Mouse (Mus musculus) urinary bladder, postnatal 10 days (tissue): Measurements from ENCODE around the gene Gm47791.

Experiments used
- DNase-seq: peaks from one replicate; pipeline ENCODE4 v3.0.0; 2022; ENCODE audit warnings: low spot score

Gene Gm47791

DNA sequence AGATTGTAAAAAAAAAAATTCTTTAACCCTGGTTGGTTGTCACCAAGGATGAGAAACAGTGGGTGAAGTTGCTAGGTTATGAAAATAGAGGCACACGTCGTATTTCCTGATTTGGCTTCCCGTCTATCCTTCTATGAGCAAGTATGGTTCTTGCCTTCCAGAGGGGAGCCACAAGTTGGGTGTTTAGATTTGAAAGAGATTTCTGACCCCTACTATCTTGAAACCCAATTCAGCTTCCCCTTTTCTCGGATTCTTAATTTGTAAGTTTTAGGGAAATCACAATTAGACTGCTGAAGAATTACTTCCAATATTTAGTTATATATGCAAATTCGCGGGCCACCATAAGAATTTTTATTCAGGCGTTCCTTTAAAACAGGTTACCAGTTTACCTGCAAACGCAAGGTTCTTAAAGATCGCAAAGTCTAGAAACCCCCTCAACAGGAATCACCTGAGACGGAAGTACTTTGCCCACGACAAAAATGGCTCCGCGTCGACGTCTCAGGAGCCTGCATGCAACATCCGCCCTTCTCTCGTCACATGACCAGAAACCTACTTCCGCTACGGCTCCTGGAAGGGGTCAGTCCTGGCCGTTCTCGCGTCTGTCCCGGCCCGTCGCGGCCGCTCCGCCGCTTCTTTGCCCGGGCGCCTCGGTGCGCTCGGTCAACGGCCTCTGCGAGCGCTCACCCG is 46.6 kb downstream of the Gm47791 start, which contains the start of gene Mff:
TSS of gene Mff (plus strand) at position 552 of the 687 bp plus-strand sequence.
- peak; percentile 68 for DNase-seq
